Mouse (Mus musculus) retina, postnatal 7 days (tissue): ENCODE measurements around the gene Usp36.

Experiments
- DNase-seq: peaks from one replicate; pipeline ENCODE4 v3.0.0-alpha.2; 2012; ENCODE audit warnings: low read depth, low spot score

Usp36 gene

GRCm38 (mm10) chr11:118298810-118299209 lies 8.8 kb upstream of the Usp36 start:
- DNase-seq = no peak

GRCm38 (mm10) chr11:118297967-118298366 lies 7.9 kb upstream of the Usp36 start:
- no peak for DNase-seq

- no peak for DNase-seq
Observed at GRCm38 (mm10) chr11:118295026-118295425, 5.0 kb upstream of the Usp36 start.

GRCm38 (mm10) chr11:118292671-118293070 lies 2.6 kb upstream of the Usp36 start:
- DNase-seq = no peak

- no peak for DNase-seq
Observed at GRCm38 (mm10) chr11:118289562-118289961, 482 bp downstream of the Usp36 start.

- no peak for DNase-seq
Observed at GRCm38 (mm10) chr11:118289037-118289511, 970 bp downstream of the Usp36 start.

GRCm38 (mm10) chr11:118287573-118287972 lies 2.5 kb downstream of the Usp36 start:
- DNase-seq = no peak

- DNase-seq = no peak
Observed at GRCm38 (mm10) chr11:118286434-118286833, 3.6 kb downstream of the Usp36 start.

GRCm38 (mm10) chr11:118285791-118286190 lies 4.3 kb downstream of the Usp36 start:
- no peak for DNase-seq

GRCm38 (mm10) chr11:118280218-118280617 lies 9.8 kb downstream of the Usp36 start:
- DNase-seq = no peak

- no peak for DNase-seq
Observed at GRCm38 (mm10) chr11:118276328-118276727, 13.7 kb downstream of the Usp36 start.

GRCm38 (mm10) chr11:118275092-118275491 lies 15.0 kb downstream of the Usp36 start:
- no peak for DNase-seq

GRCm38 (mm10) chr11:118269827-118270226 lies 20.2 kb downstream of the Usp36 start:
- DNase-seq = no peak

- DNase-seq = no peak
Observed at GRCm38 (mm10) chr11:118266666-118267046, 23.4 kb downstream of the Usp36 start.

- DNase-seq = no peak
Observed at GRCm38 (mm10) chr11:118266044-118266665, 23.9 kb downstream of the Usp36 start.

GRCm38 (mm10) chr11:118265621-118266020 lies 24.4 kb downstream of the Usp36 start:
- no peak for DNase-seq

- DNase-seq = no peak
Observed at GRCm38 (mm10) chr11:118263146-118263545, 26.9 kb downstream of the Usp36 start.

- no peak for DNase-seq
Observed at GRCm38 (mm10) chr11:118260081-118260480, 30.0 kb downstream of the Usp36 start.

- no peak for DNase-seq
Observed at GRCm38 (mm10) chr11:118259580-118259979, 30.5 kb downstream of the Usp36 start.

- DNase-seq = no peak
Observed at GRCm38 (mm10) chr11:118256371-118256770, 33.7 kb downstream of the Usp36 start.

GRCm38 (mm10) chr11:118254159-118254951 lies 35.7 kb downstream of the Usp36 start:
- no peak for DNase-seq

GRCm38 (mm10) chr11:118253447-118254158 lies 36.4 kb downstream of the Usp36 start:
- no peak for DNase-seq
